Mouse (Mus musculus): Measurements from ENCODE around the gene Plekha6.

The Plekha6 gene

GRCm38 (mm10) chr1:133239121-133239812 is 75.3 kb downstream of the Plekha6 start:
- CTCF ChIA-PET: interaction anchor here (0.7 kb wide), 1 partner anchor 9 kb away, joined by 3 read pairs; no protein-coding TSS in a partner anchor

DNA sequence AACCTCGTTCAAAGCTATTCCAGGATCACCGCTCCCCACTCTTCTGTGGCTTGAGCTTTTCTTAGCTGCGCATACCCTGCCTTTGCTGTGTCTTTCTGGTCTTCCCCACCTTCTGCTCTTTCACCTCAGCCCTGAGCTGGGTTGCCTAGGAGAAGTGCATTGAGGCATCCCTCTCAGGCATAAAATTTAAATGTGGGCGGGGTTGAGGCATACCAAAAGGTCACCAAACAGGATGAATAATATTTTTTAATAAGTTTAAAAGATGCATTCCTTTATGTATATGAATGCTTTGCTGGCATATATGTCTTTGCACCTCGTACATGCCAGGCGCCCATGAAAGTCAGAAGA is 75.8 kb downstream of the Plekha6 start:
- CTCF ChIA-PET: interaction anchor here (0.7 kb wide), 1 partner anchor 9 kb away, joined by 3 read pairs; no protein-coding TSS in a partner anchor

DNA sequence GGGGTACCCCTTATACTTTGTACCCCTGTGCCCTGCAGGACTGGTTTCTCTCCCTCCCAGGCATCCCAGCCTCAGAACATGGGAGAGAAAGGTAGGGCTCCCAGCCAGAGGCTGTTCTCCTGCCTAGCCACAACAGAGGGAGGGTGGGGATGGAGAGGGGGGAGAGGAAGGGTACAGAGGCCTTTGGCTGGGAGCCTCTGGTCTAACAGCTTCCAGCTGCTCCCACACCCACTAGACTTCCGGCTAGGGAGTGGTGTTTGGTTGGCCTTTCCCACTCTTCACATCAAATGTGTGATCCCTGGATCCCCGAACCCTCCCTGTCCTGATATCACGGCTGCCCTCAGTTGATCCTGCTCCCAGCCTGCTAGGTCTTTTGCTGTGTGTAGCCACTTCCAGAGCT is 76.9 kb downstream of the Plekha6 start:
- CTCF ChIA-PET: no interaction called here

GRCm38 (mm10) chr1:133244668-133245067 is 80.7 kb downstream of the Plekha6 start:
- CTCF ChIA-PET: no interaction called here

- CTCF ChIA-PET: no interaction called here
Measured at GRCm38 (mm10) chr1:133245690-133246619, 81.9 kb downstream of the Plekha6 start.

GRCm38 (mm10) chr1:133247189-133247588 is 83.2 kb downstream of the Plekha6 start:
- CTCF ChIA-PET: no interaction called here

GRCm38 (mm10) chr1:133250761-133251160 is 86.8 kb downstream of the Plekha6 start:
- CTCF ChIA-PET: no interaction called here

DNA sequence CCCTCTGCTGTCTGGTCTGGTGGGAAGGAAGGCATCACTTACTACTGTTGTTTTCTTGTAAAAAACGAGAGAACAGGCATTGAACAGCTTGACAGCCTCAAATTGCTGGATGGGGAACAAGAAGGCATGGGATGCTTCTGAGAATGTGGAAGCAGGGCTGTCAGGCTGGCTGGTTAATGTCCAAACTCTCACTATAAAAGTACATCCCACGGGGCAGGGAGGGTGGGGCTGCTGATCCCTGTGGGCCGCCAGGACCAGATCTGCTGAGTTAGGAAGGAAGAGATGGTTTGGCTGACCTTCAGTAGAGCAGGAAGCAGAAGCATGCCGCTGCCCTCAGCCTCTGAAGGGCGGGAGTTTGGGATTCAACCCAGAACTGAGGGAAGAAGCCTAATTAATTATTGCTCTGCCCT is 87.6 kb downstream of the Plekha6 start:
- CTCF ChIA-PET: no interaction called here

DNA sequence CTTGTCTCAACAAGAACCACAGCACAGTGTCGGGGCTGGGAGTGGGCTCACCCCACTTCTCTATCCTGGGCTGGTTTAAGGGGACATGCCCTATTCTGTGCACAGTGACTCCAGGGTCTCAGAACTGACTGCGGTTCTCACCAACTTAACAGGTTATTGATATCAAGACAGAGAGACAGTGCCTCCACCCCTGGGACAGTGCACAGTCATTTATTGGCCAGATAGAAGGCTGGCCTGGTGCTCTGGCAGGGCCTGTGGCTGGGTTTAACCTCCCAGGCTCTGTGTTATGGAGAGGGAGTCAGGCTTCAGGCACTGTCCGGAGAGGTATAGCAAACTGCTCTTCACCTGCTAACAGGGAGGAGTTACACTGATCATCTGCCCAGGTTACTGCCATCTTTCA is 88.2 kb downstream of the Plekha6 start:
- CTCF ChIA-PET: no interaction called here

GRCm38 (mm10) chr1:133252801-133253531 is 89.0 kb downstream of the Plekha6 start:
- CTCF ChIA-PET: interaction anchor here (0.6 kb wide), 1 partner anchor 501 kb away, joined by 5 read pairs; no protein-coding TSS in a partner anchor

DNA sequence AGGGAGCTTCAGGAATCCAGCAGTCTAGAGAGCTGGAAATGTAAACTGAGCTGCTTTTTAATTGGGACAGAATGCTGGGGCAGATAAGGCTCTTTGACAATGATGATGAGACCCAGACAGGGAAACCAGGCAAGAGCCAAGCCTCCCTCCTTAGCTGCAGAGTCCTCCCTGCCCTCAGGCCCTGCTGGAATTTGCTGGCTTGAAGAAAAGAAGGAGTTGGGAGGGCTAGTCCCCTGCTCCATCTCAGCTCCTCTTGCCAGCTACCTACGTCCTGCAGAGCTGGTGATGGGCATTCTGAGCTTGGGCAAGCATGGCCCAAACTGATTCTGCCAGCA is 89.5 kb downstream of the Plekha6 start:
- CTCF ChIA-PET: interaction anchor here (0.6 kb wide), 1 partner anchor 500 kb away, joined by 5 read pairs; no protein-coding TSS in a partner anchor

DNA sequence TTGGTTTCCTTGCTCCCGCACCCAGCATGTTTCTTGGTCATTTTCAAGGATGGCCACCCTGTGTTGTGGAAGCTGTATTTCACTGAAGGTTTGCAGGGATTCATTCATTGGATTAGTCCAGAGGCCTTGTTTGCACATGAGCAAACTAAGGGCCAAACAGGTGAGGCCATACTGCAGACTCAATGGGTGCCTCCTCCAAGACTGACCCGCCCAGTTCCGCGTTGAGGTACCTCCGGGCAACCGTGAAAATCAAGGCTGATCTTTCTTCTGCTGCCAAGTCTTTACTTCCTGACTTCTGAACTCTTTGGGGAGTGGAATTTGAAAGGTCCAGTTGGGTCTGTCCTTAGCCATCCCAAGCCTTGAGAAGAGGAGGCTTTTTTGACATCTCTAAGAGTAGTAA is 90.2 kb downstream of the Plekha6 start:
- CTCF ChIA-PET: no interaction called here

DNA sequence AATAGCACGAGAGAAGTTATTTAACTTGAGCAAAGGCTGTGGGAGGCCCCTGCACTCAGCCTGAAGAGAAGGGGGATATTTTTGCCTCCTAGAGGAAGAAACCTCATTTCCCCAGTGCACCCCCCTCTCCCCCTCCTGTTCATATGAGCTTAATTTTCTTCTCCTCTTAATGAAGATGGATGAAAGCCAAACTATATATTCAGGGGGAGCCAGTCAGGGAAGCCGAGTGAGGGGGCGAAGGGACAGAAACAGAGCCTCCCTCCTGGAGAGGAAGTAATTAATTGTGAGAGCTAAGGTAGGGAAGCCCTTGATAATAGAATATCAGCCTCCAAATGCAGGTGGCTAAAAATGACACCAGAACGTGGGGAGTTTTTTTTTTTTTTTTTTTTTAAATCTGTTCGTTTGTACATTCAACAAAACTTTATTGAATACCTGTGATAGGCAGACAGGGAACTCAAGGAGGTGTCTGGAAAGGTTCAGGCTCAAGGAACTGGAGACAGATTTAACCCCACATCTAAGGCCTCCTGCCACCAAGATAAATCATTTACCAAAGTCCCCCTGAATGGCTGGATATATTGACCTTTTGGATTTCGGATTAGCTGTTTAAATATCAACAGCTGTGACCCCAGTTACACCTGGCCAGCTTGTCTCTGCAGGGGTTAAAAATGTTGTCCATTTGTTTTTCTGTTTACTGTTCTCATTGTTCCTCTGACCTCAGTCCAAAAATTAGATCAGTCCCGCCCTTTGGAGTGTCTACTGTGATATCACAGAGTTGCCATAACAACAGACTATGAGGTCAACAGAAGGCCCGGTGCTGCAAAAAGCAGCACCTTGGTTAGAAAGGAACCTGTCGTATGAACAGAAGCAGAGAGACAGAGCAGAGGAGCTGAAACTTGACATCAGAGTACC is 91.1 kb downstream of the Plekha6 start:
- CTCF ChIA-PET: no interaction called here

GRCm38 (mm10) chr1:133255776-133256175 is 91.8 kb downstream of the Plekha6 start:
- CTCF ChIA-PET: no interaction called here

GRCm38 (mm10) chr1:133256347-133256746 is 92.3 kb downstream of the Plekha6 start:
- CTCF ChIA-PET: no interaction called here

GRCm38 (mm10) chr1:133258694-133259093 is 94.7 kb downstream of the Plekha6 start:
- CTCF ChIA-PET: interaction anchor here (0.6 kb wide), 1 partner anchor 665 kb away, joined by 3 read pairs; no protein-coding TSS in a partner anchor

- CTCF ChIA-PET: no interaction called here
Measured at GRCm38 (mm10) chr1:133262628-133263027, 98.6 kb downstream of the Plekha6 start.

GRCm38 (mm10) chr1:133263134-133263533 is 99.1 kb downstream of the Plekha6 start:
- CTCF ChIA-PET: no interaction called here

DNA sequence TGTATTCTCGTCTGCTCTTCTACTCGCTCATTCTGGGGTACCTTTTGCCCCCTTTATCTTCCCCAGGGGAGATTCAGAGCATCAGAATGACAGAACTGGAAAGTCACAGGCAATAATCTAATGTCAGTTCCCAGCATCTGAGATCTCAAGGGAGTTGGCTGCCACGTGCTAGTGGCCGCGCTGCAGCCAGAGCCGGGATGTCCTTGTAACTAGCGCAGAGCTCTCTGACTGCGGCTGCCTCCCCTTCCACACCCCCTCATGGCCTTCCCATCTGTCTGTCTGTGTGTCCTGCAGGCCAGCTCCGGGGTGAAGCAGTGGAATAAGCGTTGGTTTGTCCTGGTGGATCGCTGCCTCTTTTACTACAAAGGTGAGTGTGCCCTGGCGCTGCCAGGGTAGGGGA is 100.4 kb downstream of the Plekha6 start:
- CTCF ChIA-PET: no interaction called here

- CTCF ChIA-PET: no interaction called here
Measured at GRCm38 (mm10) chr1:133265114-133265766, 101.2 kb downstream of the Plekha6 start.

- CTCF ChIA-PET: no interaction called here
Measured at GRCm38 (mm10) chr1:133267094-133267493, 103.1 kb downstream of the Plekha6 start.

All from spleen, embryonic (tissue).